Mouse (Mus musculus): ENCODE measurements around the gene B130006D01Rik.

DNA sequence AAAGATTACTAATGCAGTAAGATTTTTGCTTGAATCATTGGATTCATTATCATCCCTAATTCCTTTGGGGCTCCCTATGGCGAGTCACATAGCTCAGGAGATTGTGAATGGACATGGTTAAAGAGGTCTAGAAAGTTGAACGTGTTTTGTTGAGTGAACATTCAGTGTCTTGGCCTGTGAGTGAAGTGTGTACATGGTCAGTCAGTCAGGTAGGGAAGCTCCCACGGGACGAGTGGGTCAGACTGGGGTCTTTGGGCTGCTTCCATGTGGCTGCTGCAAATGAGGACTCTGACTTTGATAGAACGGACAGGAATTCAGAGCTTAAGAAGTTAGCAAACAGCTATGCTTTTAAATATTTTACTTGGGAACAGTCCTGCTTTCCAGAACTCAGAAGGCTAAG, 37.1 kb downstream of the B130006D01Rik start:
- TF ChIP-seq CTCF (IDR thresholded peaks at IDR 0.05; ENCODE audit: low read depth, low read length) (no peak), POLR2A (IDR thresholded peaks at IDR 0.05; ENCODE audit: extremely low read depth, insufficient read depth, low read length) (no peak)
